Mouse (Mus musculus): ENCODE data around the gene Mrpl57.

Mrpl57 gene

DNA sequence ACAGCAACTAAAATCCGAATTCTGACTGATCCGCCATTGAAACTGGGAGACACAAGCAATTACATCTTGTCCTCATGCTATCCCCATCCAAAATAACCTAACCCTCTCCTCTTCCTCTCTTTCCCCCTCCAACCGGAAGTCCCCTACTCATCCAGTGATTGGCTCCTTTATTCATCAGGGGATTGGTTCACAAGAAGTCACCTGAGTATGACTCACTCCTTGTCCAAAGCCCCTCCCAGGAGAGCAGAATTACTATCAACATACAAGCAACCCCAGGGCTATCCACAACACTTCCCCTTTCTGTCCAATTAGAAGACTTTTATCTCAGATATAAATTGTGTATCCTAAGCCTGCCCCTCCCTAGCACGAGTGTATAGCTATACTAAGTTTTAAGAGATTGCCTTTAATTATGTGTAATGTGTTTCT lies 36.0 kb downstream of the Mrpl57 start:
- DNase-seq: no peak

GRCm38 (mm10) chr14:57863129-57863528 lies 37.1 kb downstream of the Mrpl57 start:
- DNase-seq: no peak

DNA sequence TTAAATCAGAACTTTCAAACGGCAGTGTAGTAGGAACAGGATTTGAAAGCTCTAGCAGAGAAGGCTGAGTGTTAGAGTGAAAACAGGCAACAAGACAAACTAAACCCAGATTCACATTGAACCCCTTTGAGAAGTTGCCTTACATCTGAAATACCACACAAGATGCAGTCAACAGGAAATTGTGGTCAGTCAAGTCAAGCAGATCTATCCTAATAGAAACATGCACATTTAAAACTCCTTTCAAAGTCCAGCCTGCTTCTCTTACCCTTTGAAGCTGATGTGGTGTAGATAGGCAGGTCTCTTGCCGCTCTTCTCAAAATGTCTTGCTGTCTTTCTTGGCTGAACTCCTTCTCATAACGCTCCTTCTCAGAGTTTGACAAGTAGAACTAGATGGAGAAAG lies 39.2 kb downstream of the Mrpl57 start:
- DNase-seq: no peak

DNA sequence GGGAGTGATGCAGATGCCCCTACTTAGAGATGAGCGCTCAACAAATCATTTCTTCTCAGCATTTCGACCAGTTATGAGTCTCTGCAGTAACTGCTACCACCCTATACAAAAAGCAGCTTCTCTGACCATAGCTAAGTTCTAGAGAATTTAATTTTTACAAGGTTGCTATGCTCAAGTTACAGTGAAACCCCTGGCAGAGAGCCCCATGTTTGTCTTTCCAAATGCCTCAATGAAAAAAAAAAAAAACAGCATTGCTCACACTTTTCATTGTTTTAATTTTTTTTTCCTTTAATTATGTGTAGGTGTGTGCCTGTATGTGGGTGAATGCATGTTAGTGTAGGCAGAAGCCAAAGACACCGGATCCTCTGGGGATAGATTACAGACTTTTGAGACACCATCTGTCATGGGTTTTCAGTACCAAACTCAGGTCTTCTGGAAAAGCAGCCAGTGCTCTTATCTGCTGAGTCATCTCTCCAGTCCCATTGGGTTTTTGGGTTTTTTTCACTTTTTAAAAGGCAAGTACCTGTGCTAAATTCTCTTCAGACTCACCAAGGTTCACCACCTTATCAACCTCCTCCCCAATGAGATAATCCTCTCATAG lies 40.7 kb downstream of the Mrpl57 start:
- DNase-seq: no peak

DNA sequence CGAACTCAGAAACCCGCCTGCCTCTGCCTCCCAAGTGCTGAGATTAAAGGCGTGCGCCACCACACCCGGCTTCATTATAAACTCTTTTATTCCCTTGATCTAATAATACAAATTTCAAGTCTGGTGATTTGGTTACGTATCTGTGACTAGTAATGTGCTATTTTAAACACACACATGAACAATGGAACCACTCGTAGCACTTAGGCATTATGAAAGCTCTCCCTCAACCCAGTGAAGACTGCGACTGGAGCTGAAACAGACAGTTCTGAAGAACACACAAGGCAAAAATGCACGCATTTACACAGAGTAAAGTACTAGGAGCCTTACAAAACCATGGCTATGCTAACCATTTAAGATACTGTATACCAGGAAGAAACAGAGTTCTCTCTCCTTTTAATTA lies 51.9 kb downstream of the Mrpl57 start:
- DNase-seq: no peak

All from right cerebral cortex, postnatal 25 days (tissue).